Mouse (Mus musculus): ENCODE results near the gene Skap2.

Gene Skap2

GRCm38 (mm10) chr6:51947661-51948060 is 64.7 kb downstream of the Skap2 start:
- TF ChIP-seq GATA4 (IDR thresholded peaks at IDR 0.05; ENCODE audit: insufficient replicate concordance, low read length), result no peak

- TF ChIP-seq GATA4 (IDR thresholded peaks at IDR 0.05; ENCODE audit: insufficient replicate concordance, low read length), result no peak
These were observed 67.4 kb downstream of the Skap2 start for GRCm38 (mm10) chr6:51944916-51945315.

- TF ChIP-seq GATA4 (IDR thresholded peaks at IDR 0.05; ENCODE audit: insufficient replicate concordance, low read length), result no peak
These were observed 78.4 kb downstream of the Skap2 start for GRCm38 (mm10) chr6:51933998-51934397.

GRCm38 (mm10) chr6:51933034-51933611 is 79.2 kb downstream of the Skap2 start:
- no peak for TF ChIP-seq GATA4 (IDR thresholded peaks at IDR 0.05; ENCODE audit: insufficient replicate concordance, low read length)

GRCm38 (mm10) chr6:51927101-51927500 is 85.2 kb downstream of the Skap2 start:
- no peak for TF ChIP-seq GATA4 (IDR thresholded peaks at IDR 0.05; ENCODE audit: insufficient replicate concordance, low read length)

GRCm38 (mm10) chr6:51921831-51922230 is 90.5 kb downstream of the Skap2 start:
- TF ChIP-seq GATA4 (IDR thresholded peaks at IDR 0.05; ENCODE audit: insufficient replicate concordance, low read length), result no peak

- TF ChIP-seq GATA4 (IDR thresholded peaks at IDR 0.05; ENCODE audit: insufficient replicate concordance, low read length), result no peak
These were observed 103.9 kb downstream of the Skap2 start for GRCm38 (mm10) chr6:51908495-51908894.

GRCm38 (mm10) chr6:51905659-51906058 is 106.7 kb downstream of the Skap2 start:
- TF ChIP-seq GATA4 (IDR thresholded peaks at IDR 0.05; ENCODE audit: insufficient replicate concordance, low read length), result no peak

GRCm38 (mm10) chr6:51901544-51901943 is 110.8 kb downstream of the Skap2 start:
- TF ChIP-seq GATA4 (IDR thresholded peaks at IDR 0.05; ENCODE audit: insufficient replicate concordance, low read length), result no peak

GRCm38 (mm10) chr6:51898318-51898994 is 113.9 kb downstream of the Skap2 start:
- no peak for TF ChIP-seq GATA4 (IDR thresholded peaks at IDR 0.05; ENCODE audit: insufficient replicate concordance, low read length)

GRCm38 (mm10) chr6:51895753-51896152 is 116.6 kb downstream of the Skap2 start:
- TF ChIP-seq GATA4 (IDR thresholded peaks at IDR 0.05; ENCODE audit: insufficient replicate concordance, low read length), result no peak

- TF ChIP-seq GATA4 (IDR thresholded peaks at IDR 0.05; ENCODE audit: insufficient replicate concordance, low read length), result no peak
These were observed 117.6 kb downstream of the Skap2 start for GRCm38 (mm10) chr6:51894717-51895116.

- TF ChIP-seq GATA4 (IDR thresholded peaks at IDR 0.05; ENCODE audit: insufficient replicate concordance, low read length), result no peak
These were observed 122.0 kb downstream of the Skap2 start for GRCm38 (mm10) chr6:51890356-51890755.

- TF ChIP-seq GATA4 (IDR thresholded peaks at IDR 0.05; ENCODE audit: insufficient replicate concordance, low read length), result no peak
These were observed 122.5 kb downstream of the Skap2 start for GRCm38 (mm10) chr6:51889824-51890223.

- no peak for TF ChIP-seq GATA4 (IDR thresholded peaks at IDR 0.05; ENCODE audit: insufficient replicate concordance, low read length)
These were observed 125.4 kb downstream of the Skap2 start for GRCm38 (mm10) chr6:51886902-51887431.

- TF ChIP-seq GATA4 (IDR thresholded peaks at IDR 0.05; ENCODE audit: insufficient replicate concordance, low read length), result no peak
These were observed 129.5 kb downstream of the Skap2 start for GRCm38 (mm10) chr6:51882880-51883274.
